Mouse (Mus musculus) layer of hippocampus, adult 2 months (tissue): ENCODE measurements around the gene Phf21a. TPM values are rescaled to one million over a fixed set of nuclear protein-coding genes. Genes with fewer than 3 reads are reported as not detected.
A peak's percentile ranks its signal among the peaks of the same experiment; 100 is the strongest.

Experiments used
- DNase-seq, 2 experiments: peaks; one replicate each; pipeline ENCODE4 v3.0.0; 2022; ENCODE audit warnings: low spot score in 2 of 2
- H3K27ac ChIP-seq: fragments of 200-600 bp; 2 replicates; pipeline ENCODE4 v1.8.1; 2022
- H3K4me3 ChIP-seq: fragments of 200-600 bp; 2 replicates; pipeline ENCODE4 v1.8.1; 2022; ENCODE audit warnings: mild to moderate bottlenecking
- CTCF ChIP-seq: fragments of 200-600 bp; conservative IDR thresholded peaks from 2 replicates; pipeline ENCODE4 v1.8.1; 2022; ENCODE audit warnings: antibody characterized with exemption, mild to moderate bottlenecking, moderate library complexity
- long read RNA-seq, 2 experiments: library from polyadenylated mRNA; stranded (forward); transcript quantifications; one replicate each; pipeline ENCODE4 v2.0.0; 2021; ENCODE audit warnings: borderline mapping rate in 2 of 2
- total RNA-seq, 2 experiments: library from RNA; stranded (reverse); gene quantifications; 2 replicates each; pipeline ENCODE4 v1.2.3; 2021

Gene Phf21a
- total RNA-seq = 100 to 1,000 TPM; 160 to 162 TPM
- long read RNA-seq, experiment 1, partial matches to known transcripts = 4 of 23 reads
- long read RNA-seq, experiment 1, other reads (novel, unspliced or antisense) = 19 of 23 reads
- long read RNA-seq, experiment 2, partial matches to known transcripts = 2 of 27 reads
- long read RNA-seq, experiment 2, other reads (novel, unspliced or antisense) = 25 of 27 reads

- H3K27ac ChIP-seq = no peak within 1 kb of the TSS
- no peak for TF ChIP-seq CTCF
- no peak within 1 kb of the TSS for H3K4me3 ChIP-seq
- DNase-seq = no peak
Measured at GRCm38 (mm10) chr2:92092817-92093216, at the start of gene Phf21a. TSS of gene Phf21a (plus strand) at chr2:92093117.

GRCm38 (mm10) chr2:92043285-92043684 is 49.6 kb upstream of the Phf21a start:
- TF ChIP-seq CTCF = no peak
- Histone ChIP-seq H3K4me3 (no peak overlapping the region), H3K27ac (no peak overlapping the region)
- DNase-seq = no peak

GRCm38 (mm10) chr2:92047601-92048000 is 45.3 kb upstream of the Phf21a start:
- H3K27ac ChIP-seq = no peak overlapping the region
- H3K4me3 ChIP-seq = no peak overlapping the region
- TF ChIP-seq CTCF = no peak
- DNase-seq = no peak

GRCm38 (mm10) chr2:92048034-92048690 is 44.8 kb upstream of the Phf21a start:
- Histone ChIP-seq H3K4me3 (no peak overlapping the region), H3K27ac (no peak overlapping the region)
- no peak for TF ChIP-seq CTCF
- no peak for DNase-seq

GRCm38 (mm10) chr2:92052188-92052587 is 40.7 kb upstream of the Phf21a start:
- H3K27ac ChIP-seq = peak overlapping the region; percentile 67
- DNase-seq = peak; percentile 45 to 59
- no peak for TF ChIP-seq CTCF
- no peak overlapping the region; the same call in 1 of the 2 replicates for H3K4me3 ChIP-seq

GRCm38 (mm10) chr2:92052754-92053153 is 40.2 kb upstream of the Phf21a start:
- no peak for DNase-seq
- TF ChIP-seq CTCF = no peak
- H3K27ac ChIP-seq = peak overlapping the region; percentile 67; the same call in 1 of the 2 replicates
- H3K4me3 ChIP-seq = peak overlapping the region; percentile 31; the same call in 1 of the 2 replicates

- peak overlapping the region; percentile 58 for H3K4me3 ChIP-seq
- H3K27ac ChIP-seq = peak overlapping the region; percentile 69
- peak; percentile 86 to 87 for DNase-seq
- no peak for TF ChIP-seq CTCF
Measured at GRCm38 (mm10) chr2:92055101-92055813, 37.7 kb upstream of the Phf21a start.

- Histone ChIP-seq H3K27ac (peak overlapping the region; percentile 69), H3K4me3 (peak overlapping the region; percentile 58)
- peak in 1 of 2 experiments; percentile 36 for DNase-seq
- TF ChIP-seq CTCF = peak; percentile 80
Measured at GRCm38 (mm10) chr2:92055831-92056236, 37.1 kb upstream of the Phf21a start.

GRCm38 (mm10) chr2:92056760-92057159 is 36.2 kb upstream of the Phf21a start:
- TF ChIP-seq CTCF = no peak
- no peak for DNase-seq

GRCm38 (mm10) chr2:92058469-92058868 is 34.4 kb upstream of the Phf21a start:
- TF ChIP-seq CTCF = peak; percentile 95
- Histone ChIP-seq H3K27ac (peak overlapping the region; percentile 96), H3K4me3 (peak overlapping the region; percentile 82)
- DNase-seq = peak; percentile 92 to 96

More at GRCm38 (mm10) chr2:92056760-92057159, 36.2 kb upstream of the Phf21a start:
- Histone ChIP-seq H3K27ac (no peak overlapping the region), H3K4me3 (no peak overlapping the region)

- TF ChIP-seq CTCF = no peak
- peak overlapping the region; percentile 82 for H3K4me3 ChIP-seq
- no peak for DNase-seq
Measured at GRCm38 (mm10) chr2:92058936-92059335, 34.0 kb upstream of the Phf21a start.

GRCm38 (mm10) chr2:92059481-92060220 is 33.3 kb upstream of the Phf21a start:
- no peak for TF ChIP-seq CTCF
- DNase-seq = peak; percentile 70 to 82
- Histone ChIP-seq H3K4me3 (peak overlapping the region; percentile 82), H3K27ac (peak overlapping the region; percentile 96)

More at GRCm38 (mm10) chr2:92058936-92059335, 34.0 kb upstream of the Phf21a start:
- H3K27ac ChIP-seq = peak overlapping the region; percentile 96
